Mouse (Mus musculus) heart, embryonic 16.5 days (tissue): Measurements from ENCODE around the gene Fam217a. TPM values are rescaled to one million over a fixed set of nuclear protein-coding genes. Genes with fewer than 3 reads are reported as not detected.

ENCODE experiments used
- polyA plus RNA-seq: library from polyadenylated mRNA; unstranded; fragments of >200 nt; fragmentation: Nextera tagmentation; extraction: Ambion mirVana; gene quantifications from 2 replicates; pipeline ENCODE4 v1.2.1, GENCODE M21; 2015

Fam217a gene
- polyA plus RNA-seq, 1 experiment from 2014 or later = 1.6 TPM

Other genes with a start within 250 kb of the Fam217a start
- gene Fam50b, start 189.5 kb downstream of the Fam217a start, polyA plus RNA-seq = not detected in 2 replicates
- gene Prpf4b, start 49.0 kb downstream of the Fam217a start, polyA plus RNA-seq = 39.4 and 40.2 TPM in 2 replicates
- not detected in 2 replicates for gene 4933417A18Rik, start 99 bp upstream of the Fam217a start, polyA plus RNA-seq
- 0.29 and 0.42 TPM in 2 replicates for gene Eci3, start 39.5 kb upstream of the Fam217a start, polyA plus RNA-seq
- 156 and 157 TPM in 2 replicates for gene Eci2, start 102.8 kb upstream of the Fam217a start, polyA plus RNA-seq